Mouse (Mus musculus) neural tube, embryonic 13.5 days (tissue): ENCODE measurements at regions not wholly inside any gene's neighbourhood (a gene's known extent, or its start where the extent isn't known, plus 50 kb on each side); places are given as distances from the start of the nearest gene placed in this dataset.

ENCODE experiments used
- ATAC-seq: fragments of 200-750 bp; cut with Nextera tagmentation; 2 replicates; pipeline ENCODE4 v1.8.0; 2017; ENCODE audit warnings: low read depth, mild to moderate bottlenecking, moderate TSS enrichment, moderate library complexity
- H3K27ac ChIP-seq: fragments of 300-500 bp; sonication (generic); replicated peaks from 2 replicates; pipeline ENCODE4 v1.5.1; 2015; ENCODE audit warnings: moderate library complexity, mild to moderate bottlenecking, inconsistent platforms
- H3K27me3 ChIP-seq: fragments of 300-500 bp; sonication (generic); 2 replicates; pipeline ENCODE4 v1.6.1; 2015; ENCODE audit warnings: mild to moderate bottlenecking, inconsistent platforms
- H3K36me3 ChIP-seq: fragments of 300-500 bp; sonication (generic); 2 replicates; pipeline ENCODE4 v1.6.1; 2015; ENCODE audit warnings: mild to moderate bottlenecking, inconsistent platforms
- H3K4me1 ChIP-seq: fragments of 300-500 bp; sonication (generic); replicated peaks from 2 replicates; pipeline ENCODE4 v1.6.1; 2015; ENCODE audit warnings: inconsistent platforms
- H3K4me2 ChIP-seq: fragments of 300-500 bp; sonication (generic); 2 replicates; pipeline ENCODE4 v1.6.1; 2015; ENCODE audit warnings: inconsistent platforms, mild to moderate bottlenecking, moderate library complexity
- H3K4me3 ChIP-seq: fragments of 300-500 bp; sonication (generic); 2 replicates; pipeline ENCODE4 v1.5.1; 2015; ENCODE audit warnings: mild to moderate bottlenecking, inconsistent platforms
- H3K9ac ChIP-seq: fragments of 300-500 bp; sonication (generic); 2 replicates; pipeline ENCODE4 v1.6.1; 2015; ENCODE audit warnings: moderate library complexity, mild to moderate bottlenecking, inconsistent platforms
- H3K9me3 ChIP-seq: fragments of 300-500 bp; sonication (generic); 2 replicates; pipeline ENCODE4 v1.6.1; 2016; ENCODE audit warnings: inconsistent platforms
- WGBS: fragments of 180-500 bp; shearing (Covaris S2); methylation state at CpG from one replicate; pipeline ENCODE4 v1.1.7; 2015; 5-methylcytosine and 5-hydroxymethylcytosine counted together

DNA sequence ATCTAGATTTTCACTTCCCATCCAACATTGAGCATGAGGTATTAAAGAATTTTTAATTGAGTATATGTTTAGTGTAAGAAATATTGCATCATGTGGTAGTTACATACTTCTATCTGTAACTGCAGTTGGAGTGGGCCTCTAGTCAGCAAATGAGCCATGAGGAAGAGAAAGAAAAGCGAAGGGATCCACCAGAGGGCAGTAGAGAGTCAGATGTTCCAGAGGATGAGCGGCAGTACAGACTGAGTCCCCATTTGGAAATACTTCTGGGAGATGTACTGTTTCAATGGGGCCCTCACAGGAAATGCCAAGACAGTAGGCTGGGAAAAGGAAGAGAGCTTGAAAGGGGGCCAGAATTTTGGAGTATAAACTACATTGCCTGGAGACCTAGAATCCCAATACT is 221.2 kb downstream of the Myh15 start:
- H3K4me3 ChIP-seq: no peak overlapping the region
- no peak overlapping the region for H3K4me2 ChIP-seq
- no peaks in the 10 kb centered on the region for H3K27me3 ChIP-seq
- H3K9ac ChIP-seq: no peak overlapping the region
- no peaks in the 10 kb centered on the region for H3K4me1 ChIP-seq
- no peak overlapping the region for H3K27ac ChIP-seq
- 3% methylated on average over 2 of the region's 2 CpGs for WGBS
- no peaks in the 10 kb centered on the region for H3K36me3 ChIP-seq
- no peaks in the 10 kb centered on the region for H3K9me3 ChIP-seq
- peak; percentile 69 for ATAC-seq

DNA sequence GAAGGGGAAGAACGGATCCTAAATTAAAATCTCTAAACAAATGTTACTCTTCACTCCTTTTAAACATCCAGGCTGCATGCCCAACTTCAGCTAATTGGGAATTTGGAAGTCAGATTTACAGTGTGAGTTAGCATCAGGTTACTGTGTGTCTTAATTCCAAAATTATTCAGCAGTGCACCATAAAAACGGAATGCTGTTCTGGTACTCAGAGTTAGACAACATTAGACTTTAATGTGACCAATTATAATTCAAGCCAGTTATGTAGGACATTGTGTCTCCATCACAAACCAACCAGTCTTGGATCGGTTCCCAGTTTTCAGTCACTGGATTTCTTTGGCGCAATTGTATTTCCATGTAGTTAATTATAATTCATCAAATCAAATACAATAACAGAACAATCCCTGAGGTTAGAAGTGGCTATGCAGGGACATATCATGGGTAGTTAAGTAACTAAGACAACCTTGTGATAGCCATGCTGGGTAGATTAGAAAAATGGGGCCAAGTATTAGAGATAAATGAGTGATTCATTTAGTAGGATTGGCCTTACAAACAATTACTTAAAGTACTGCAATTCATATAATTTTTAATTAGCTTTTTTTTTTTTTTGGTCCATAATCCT is 230.9 kb downstream of the Myh15 start:
- H3K27ac ChIP-seq: no peak overlapping the region
- no peaks in the 10 kb centered on the region for H3K9me3 ChIP-seq
- H3K4me2 ChIP-seq: no peak overlapping the region
- no peaks in the 10 kb centered on the region for H3K27me3 ChIP-seq
- no peak overlapping the region for H3K4me3 ChIP-seq
- H3K36me3 ChIP-seq: no peaks in the 10 kb centered on the region
- peak; percentile 32; the same call in 1 of the 2 replicates for ATAC-seq
- H3K4me1 ChIP-seq: no peaks in the 10 kb centered on the region
- 74% methylated on average over 4 of the region's 4 CpGs for WGBS
- H3K9ac ChIP-seq: no peak overlapping the region

DNA sequence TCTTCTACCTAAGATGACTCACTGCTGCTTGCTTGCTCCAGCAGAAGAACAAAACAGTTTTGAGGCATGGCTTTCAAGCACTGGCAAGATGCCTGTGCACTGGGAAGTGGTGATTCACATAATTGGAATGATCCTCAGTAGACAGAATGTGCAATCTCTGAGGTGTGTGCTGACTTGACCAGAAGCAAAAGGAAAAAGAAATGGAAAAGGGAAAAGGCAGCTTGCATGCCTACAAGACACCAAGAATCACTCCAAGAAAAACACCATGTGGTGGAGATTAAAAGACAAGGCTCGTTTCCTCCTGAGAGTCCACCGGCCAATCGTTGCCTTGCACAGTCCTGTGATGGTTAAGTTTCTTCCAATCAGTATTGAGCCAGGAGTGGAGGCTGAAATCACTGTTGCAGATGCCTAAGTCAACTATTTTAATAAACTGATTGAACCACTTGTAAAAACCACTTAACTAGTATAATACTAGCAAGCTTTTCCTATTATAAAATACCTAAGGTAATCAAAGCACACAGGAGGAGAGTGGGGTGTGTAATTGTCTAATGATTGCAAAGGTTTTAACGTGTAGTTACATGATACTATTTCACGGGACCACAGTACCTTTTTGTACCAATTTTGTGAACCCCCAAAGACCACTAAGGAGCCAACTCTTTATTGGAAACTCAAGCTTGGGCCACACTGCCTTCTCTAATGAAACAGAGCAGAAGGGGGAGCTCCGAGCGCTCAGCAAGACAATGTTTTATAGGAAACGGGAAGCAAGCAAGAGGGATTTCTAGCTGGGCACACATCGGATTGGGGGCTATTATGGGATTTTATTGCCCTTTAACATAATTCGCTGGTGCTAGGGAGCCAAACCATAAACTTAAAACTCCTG is 232.2 kb downstream of the Myh15 start:
- H3K9ac ChIP-seq: no peak overlapping the region
- no peaks in the 10 kb centered on the region for H3K27me3 ChIP-seq
- H3K4me2 ChIP-seq: no peak overlapping the region
- no peak for ATAC-seq
- H3K4me1 ChIP-seq: no peaks in the 10 kb centered on the region
- no peak overlapping the region for H3K4me3 ChIP-seq
- H3K9me3 ChIP-seq: no peaks in the 10 kb centered on the region
- no peaks in the 10 kb centered on the region for H3K36me3 ChIP-seq
- H3K27ac ChIP-seq: no peak overlapping the region
- WGBS: 60% methylated on average over 10 of the region's 10 CpGs

DNA sequence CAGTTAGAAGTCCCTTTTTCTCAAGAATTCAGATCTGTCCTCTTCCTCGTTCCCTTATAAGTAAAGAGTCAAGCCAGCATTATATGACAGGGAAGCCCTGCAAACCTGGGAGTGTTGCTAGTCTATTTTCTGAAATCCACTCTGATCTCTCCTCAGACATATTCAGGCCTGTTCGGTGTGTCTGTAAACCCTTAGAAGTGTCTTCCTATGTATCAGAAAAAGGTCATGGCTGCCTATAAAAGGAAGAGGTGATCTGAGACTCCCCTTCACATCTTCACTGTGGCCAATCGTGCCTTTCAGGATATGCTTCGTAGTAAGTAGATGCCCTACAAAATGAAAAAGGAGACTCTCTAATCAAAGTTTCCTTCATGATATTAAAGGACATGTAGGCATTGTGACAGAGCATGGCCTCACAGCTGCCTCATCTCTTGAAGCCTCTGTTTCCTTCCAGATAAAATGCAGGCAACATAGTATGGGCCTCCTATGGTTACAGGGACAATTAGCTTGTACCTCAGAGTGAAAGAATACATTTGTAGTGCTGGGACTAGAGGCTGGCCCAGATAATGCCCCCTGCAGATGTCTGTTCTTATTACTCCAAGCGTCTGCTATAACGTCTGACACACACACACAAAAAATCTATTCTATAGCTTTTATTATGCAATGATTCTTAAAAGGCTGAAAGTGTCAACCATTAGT is 246.5 kb downstream of the Myh15 start:
- no peak overlapping the region for H3K9ac ChIP-seq
- no peak overlapping the region for H3K4me2 ChIP-seq
- H3K4me1 ChIP-seq: no peaks in the 10 kb centered on the region
- no peak overlapping the region for H3K27ac ChIP-seq
- WGBS: 75% methylated on average over 6 of the region's 6 CpGs
- ATAC-seq: no peak
- no peaks in the 10 kb centered on the region for H3K9me3 ChIP-seq
- no peak overlapping the region for H3K4me3 ChIP-seq
- no peaks in the 10 kb centered on the region for H3K36me3 ChIP-seq
- H3K27me3 ChIP-seq: no peaks in the 10 kb centered on the region

DNA sequence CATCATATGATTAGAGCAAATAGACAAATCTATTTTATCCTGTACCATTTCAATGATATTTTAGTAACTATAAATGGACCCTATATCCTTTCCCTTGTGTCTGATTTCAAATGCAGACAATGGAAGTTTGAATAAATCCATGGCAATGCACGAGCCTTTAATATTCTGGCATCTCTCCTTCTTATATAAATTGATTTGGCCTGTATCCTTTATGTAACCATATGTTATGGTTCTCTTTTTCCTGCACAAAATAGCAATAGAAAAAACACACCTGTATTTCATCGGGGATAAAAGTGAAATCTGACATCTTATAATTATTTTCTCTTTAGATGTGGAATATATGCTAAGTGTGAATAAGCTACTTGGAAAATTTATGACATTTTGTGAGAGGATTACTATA is 247.1 kb downstream of the Myh15 start:
- 75% methylated on average over 2 of the region's 2 CpGs for WGBS
- Histone ChIP-seq H3K27me3 (no peaks in the 10 kb centered on the region), H3K4me2 (no peak overlapping the region), H3K9ac (no peak overlapping the region), H3K36me3 (no peaks in the 10 kb centered on the region), H3K9me3 (no peaks in the 10 kb centered on the region), H3K27ac (no peak overlapping the region), H3K4me3 (no peak overlapping the region), H3K4me1 (no peaks in the 10 kb centered on the region)
- no peak for ATAC-seq

DNA sequence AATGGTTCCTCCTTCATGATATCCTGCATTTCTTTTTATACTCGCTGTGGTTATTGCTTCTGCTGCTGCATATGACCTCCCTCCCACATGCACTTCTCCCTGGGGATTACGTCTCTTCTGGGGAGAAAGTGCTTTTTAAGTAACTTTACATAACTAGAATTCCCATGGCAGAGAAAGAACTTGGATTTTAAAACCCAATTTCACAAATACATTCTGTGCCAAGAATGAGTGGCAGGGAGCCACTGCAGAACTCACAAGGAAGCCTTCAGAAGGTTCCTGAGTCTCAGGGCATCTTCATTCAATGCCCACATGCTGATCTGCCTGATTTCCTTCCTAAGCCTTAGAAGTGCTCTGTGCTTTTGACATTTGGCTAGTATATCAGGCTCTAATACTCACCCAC is 259.8 kb downstream of the Myh15 start:
- no peaks in the 10 kb centered on the region for H3K4me1 ChIP-seq
- H3K4me3 ChIP-seq: no peak overlapping the region
- ATAC-seq: no peak
- 85% methylated on average over 2 of the region's 2 CpGs for WGBS
- peaks cover 5% of the 10 kb centered on the region; the same call in 1 of the 2 replicates for H3K9me3 ChIP-seq
- no peak overlapping the region for H3K27ac ChIP-seq
- no peak overlapping the region for H3K9ac ChIP-seq
- H3K36me3 ChIP-seq: no peaks in the 10 kb centered on the region
- H3K4me2 ChIP-seq: no peak overlapping the region
- no peaks in the 10 kb centered on the region for H3K27me3 ChIP-seq

DNA sequence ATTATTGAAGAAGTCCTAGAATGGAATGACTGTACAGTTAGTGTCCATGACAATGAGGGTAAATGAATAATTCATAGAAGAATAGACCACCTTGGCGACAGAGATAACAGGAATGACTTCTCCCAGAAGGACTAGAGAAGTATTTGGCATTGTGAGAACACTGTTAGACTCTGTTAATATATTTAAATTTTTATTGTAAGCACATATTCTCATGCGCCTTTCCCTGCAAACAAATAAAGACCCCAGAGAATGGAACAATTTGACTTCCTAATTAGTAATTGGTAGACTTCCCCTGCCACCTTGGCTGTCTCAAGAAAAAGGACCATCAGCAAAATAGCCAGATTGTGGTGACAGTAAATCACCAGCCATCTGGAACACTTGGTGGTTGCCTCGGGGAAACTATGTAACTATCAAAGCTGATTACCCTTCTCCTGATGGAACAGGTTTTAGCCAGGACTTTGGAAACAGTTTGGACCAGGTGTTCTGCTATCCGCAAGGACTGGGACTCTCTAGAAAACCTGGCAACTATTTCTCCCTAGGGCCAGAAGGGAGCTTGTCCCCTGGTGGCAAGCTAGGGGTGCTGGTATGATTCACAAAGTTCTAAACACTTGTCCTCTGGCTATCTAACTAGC is 261.9 kb downstream of the Myh15 start:
- ATAC-seq: no peak
- 58% methylated on average over 4 of the region's 4 CpGs for WGBS

DNA sequence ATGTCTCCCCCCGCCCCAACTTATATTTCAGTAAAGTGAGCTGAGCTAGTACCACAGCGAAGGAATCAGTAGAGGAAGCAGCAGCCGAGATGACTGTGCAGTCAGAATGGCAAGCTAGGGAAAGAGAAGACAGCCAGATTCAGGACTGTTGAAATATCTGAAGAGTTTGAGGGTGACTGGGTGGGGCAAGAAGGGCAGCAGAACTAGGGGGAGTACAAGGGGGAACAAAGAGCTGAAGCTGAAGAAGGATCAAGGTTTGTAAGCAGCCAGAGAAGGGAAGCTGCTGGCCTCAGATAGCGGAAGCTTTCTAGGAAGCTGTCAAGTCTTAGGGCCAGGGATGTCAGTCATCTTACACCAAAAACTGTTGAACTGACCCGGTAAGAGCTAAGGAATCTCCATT is 262.5 kb downstream of the Myh15 start:
- Histone ChIP-seq H3K4me1 (no peaks in the 10 kb centered on the region), H3K36me3 (no peaks in the 10 kb centered on the region), H3K4me3 (no peak overlapping the region), H3K27me3 (no peaks in the 10 kb centered on the region), H3K9me3 (no peaks in the 10 kb centered on the region), H3K4me2 (no peak overlapping the region), H3K27ac (no peak overlapping the region), H3K9ac (no peak overlapping the region)
- no peak for ATAC-seq
- WGBS: 84% methylated on average over 5 of the region's 5 CpGs

More for the DNA sequence above, 261.9 kb downstream of the Myh15 start:
- no peak overlapping the region for H3K27ac ChIP-seq
- H3K36me3 ChIP-seq: no peaks in the 10 kb centered on the region
- no peaks in the 10 kb centered on the region for H3K4me1 ChIP-seq
- no peaks in the 10 kb centered on the region for H3K9me3 ChIP-seq
- H3K4me2 ChIP-seq: no peak overlapping the region
- H3K9ac ChIP-seq: no peak overlapping the region
- H3K4me3 ChIP-seq: no peak overlapping the region
- H3K27me3 ChIP-seq: no peaks in the 10 kb centered on the region

DNA sequence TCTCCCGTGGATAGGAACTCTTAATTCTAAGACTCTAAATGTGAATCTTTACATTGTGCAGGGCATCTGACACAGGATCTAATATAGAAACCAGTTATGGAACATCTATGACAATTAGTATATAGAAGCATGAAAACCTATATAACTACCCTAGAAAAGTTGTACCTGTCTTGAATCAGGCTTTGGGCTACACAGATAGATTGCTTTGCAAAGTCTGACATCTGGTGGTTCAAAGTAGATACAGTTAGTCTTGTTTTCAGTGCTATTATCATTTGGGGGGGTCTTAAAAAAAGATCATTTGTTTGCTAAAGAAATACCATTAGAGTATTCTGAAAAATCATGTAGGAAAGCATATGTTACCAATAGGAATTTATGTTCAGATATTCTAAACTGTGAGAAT is 264.7 kb downstream of the Myh15 start:
- H3K4me1 ChIP-seq: no peaks in the 10 kb centered on the region
- ATAC-seq: no peak
- H3K36me3 ChIP-seq: no peaks in the 10 kb centered on the region
- no peak overlapping the region for H3K4me3 ChIP-seq
- H3K4me2 ChIP-seq: no peak overlapping the region
- 91% methylated on average over 1 of the region's 1 CpGs for WGBS
- H3K9ac ChIP-seq: no peak overlapping the region
- no peaks in the 10 kb centered on the region for H3K9me3 ChIP-seq
- H3K27ac ChIP-seq: no peak overlapping the region
- no peaks in the 10 kb centered on the region for H3K27me3 ChIP-seq

DNA sequence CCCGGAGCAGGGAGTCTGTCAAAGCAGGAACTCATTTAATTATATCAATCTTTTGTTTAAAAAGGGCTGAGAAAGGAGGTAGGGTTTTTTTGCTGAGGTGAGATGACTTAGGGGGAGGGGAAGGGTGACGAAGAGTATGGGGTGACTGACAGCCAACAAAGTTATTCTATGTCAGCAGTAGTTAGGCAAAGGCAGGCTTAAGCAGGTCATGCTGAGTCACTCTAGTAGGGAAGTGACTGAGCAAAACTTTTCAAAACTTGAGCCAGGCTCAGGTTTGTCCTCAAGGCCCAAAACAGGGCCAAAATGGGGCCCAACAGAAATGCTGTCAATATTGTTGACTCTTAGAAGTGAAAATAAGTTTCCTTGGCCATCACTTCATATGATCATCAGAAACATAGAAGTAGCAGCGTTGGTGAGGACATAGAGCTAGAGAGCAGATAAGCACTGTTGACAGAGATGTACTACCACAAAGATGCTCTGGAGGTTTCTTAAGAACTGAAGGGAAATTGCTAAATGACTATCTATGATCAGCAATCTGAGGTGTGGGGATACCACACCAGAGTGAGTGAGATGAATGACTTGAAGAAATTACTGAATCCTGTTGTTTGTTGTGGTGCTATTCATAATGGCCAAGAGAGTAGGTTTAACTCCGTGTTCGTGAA is 273.6 kb downstream of the Myh15 start:
- no peak overlapping the region for H3K9ac ChIP-seq
- no peaks in the 10 kb centered on the region for H3K4me1 ChIP-seq
- 88% methylated on average over 5 of the region's 5 CpGs for WGBS
- ATAC-seq: no peak
- H3K9me3 ChIP-seq: no peaks in the 10 kb centered on the region
- H3K4me3 ChIP-seq: no peak overlapping the region
- H3K27ac ChIP-seq: no peak overlapping the region
- H3K27me3 ChIP-seq: no peaks in the 10 kb centered on the region
- H3K36me3 ChIP-seq: no peaks in the 10 kb centered on the region
- no peak overlapping the region for H3K4me2 ChIP-seq

DNA sequence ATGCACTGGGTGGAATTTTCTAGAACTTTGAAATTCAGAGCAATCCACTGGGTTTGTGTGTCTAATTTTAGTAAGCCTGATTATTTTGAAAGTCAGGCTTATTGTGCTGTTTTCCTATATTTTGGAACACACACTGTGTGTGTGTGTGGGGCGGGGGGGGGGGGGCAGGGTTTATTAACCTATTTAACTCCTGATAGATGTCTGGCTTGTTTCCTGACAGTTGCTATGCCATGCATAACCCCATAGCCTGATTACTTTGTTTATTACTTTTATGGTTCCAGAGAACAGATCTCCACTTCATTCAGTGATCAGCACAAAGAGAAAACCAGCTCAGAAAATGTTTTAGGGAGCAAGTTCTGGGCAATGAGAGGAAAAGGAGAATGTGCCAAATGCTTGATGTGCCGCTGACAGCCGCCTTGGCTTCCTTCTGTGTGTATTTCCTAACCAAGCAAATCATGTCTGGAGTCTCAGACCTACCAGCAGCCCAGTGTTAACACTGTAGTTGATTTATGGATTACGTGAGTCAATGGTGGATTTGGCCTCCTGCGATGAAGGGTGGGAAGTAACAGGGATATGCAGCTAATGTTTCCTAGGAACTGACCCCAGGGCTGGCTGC is 274.9 kb downstream of the Myh15 start:
- no peak overlapping the region for H3K27ac ChIP-seq
- no peak overlapping the region for H3K9ac ChIP-seq
- H3K36me3 ChIP-seq: no peaks in the 10 kb centered on the region
- H3K9me3 ChIP-seq: no peaks in the 10 kb centered on the region
- no peak for ATAC-seq
- no peak overlapping the region for H3K4me2 ChIP-seq
- H3K27me3 ChIP-seq: no peaks in the 10 kb centered on the region
- no peak overlapping the region for H3K4me3 ChIP-seq
- no peaks in the 10 kb centered on the region for H3K4me1 ChIP-seq
- 75% methylated on average over 5 of the region's 5 CpGs for WGBS
